Mouse (Mus musculus): ENCODE measurements at regions not wholly inside any gene's neighbourhood (a gene's known extent, or its start where the extent isn't known, plus 50 kb on each side); places are given as distances from the start of the nearest gene placed in this dataset.

DNA sequence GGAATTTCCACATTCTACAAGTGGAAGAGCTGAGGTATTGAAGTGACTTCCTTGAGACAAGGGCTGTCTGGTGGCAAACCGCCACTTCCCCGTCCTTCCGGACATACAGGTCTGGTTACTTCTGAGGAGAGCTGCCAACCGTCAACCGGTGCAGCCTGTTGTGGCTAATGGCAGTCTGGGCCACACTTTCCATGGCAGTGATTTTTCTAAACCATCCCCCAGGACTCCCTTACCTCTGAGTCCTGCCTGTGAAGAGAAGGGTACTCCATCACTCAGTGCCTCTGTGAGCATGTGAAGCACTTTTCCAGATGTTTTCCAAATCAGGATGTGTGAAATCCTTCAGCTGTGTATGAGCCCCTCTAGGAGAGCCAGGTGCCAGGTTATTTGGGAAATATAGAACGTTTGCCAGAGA lies 95.3 kb upstream of the Tgfbr2 start:
- TF ChIP-seq CTCF (IDR thresholded peaks at IDR 0.05; ENCODE audit: extremely low read depth, insufficient read depth, insufficient read length, insufficient replicate concordance) (no peak), POLR2A (IDR thresholded peaks at IDR 0.05; ENCODE audit: low read depth, low read length) (no peak)

Data from spleen, adult 2 months (tissue).